Mouse (Mus musculus) megakaryocyte-erythroid progenitor cell, adult 5-6 weeks (primary cell): ENCODE results near the gene Pcp2. TPM values are rescaled to one million over a fixed set of nuclear protein-coding genes. Genes with fewer than 3 reads are reported as not detected.
A peak's percentile ranks its signal among the peaks of the same experiment; 100 is the strongest.
"Not testable (repeated sequence)": the region's sequence is repeated elsewhere in the genome, so short reads cannot be mapped to it uniquely, and the experiment has no call there.

Source experiments
- ATAC-seq: replicated peaks from 2 replicates; pipeline ENCODE4 v1.8.0; 2016; ENCODE audit warnings: mild to moderate bottlenecking, inconsistent platforms; ENCODE audit not compliant: severe bottlenecking, poor library complexity, low FRiP score, low TSS enrichment
- total RNA-seq, 2 experiments: library from RNA; stranded (forward) in 1 of 2; stranded (reverse) in 1 of 2; fragments of 200-1000, 215-1000 nt in 1 of 2; fragments of >200 nt in 1 of 2; fragmentation: Nextera tagmentation in 1 of 2; gene quantifications; 2 replicates each; pipeline ENCODE4 v1.2.3; 2014 to 2017

The Pcp2 gene
- total RNA-seq, 2 experiments from 2014 or later = not detected

GRCm38 (mm10) chr8:3626971-3627370, 1.6 kb upstream of the Pcp2 start:
- no peak for ATAC-seq

GRCm38 (mm10) chr8:3622119-3622518, 3.2 kb downstream of the Pcp2 start:
- no peak for ATAC-seq

GRCm38 (mm10) chr8:3621199-3621970, 4.0 kb downstream of the Pcp2 start, which contains the start of the genes Xab2 and Pet100:
Xab2 (minus strand) TSS chr8:3621316.
Pet100 (plus strand) TSS chr8:3621548.
- ATAC-seq = peak; percentile 93

- no peak for ATAC-seq
These were observed 15.6 kb downstream of the Pcp2 start for GRCm38 (mm10) chr8:3609816-3610150.

GRCm38 (mm10) chr8:3609046-3609815, 16.1 kb downstream of the Pcp2 start:
- no peak for ATAC-seq

GRCm38 (mm10) chr8:3607822-3608221, 17.5 kb downstream of the Pcp2 start:
- no peak for ATAC-seq

- ATAC-seq = no peak; the same call in none of the 2 replicates
These were observed 18.8 kb downstream of the Pcp2 start for GRCm38 (mm10) chr8:3606593-3606992.

GRCm38 (mm10) chr8:3603439-3603838, 21.9 kb downstream of the Pcp2 start:
- ATAC-seq = no peak

GRCm38 (mm10) chr8:3600401-3600800, 24.9 kb downstream of the Pcp2 start:
- ATAC-seq = no peak

- no peak for ATAC-seq
These were observed 26.1 kb downstream of the Pcp2 start for GRCm38 (mm10) chr8:3599219-3599618.

- ATAC-seq = peak; percentile 32
These were observed 27.3 kb downstream of the Pcp2 start for GRCm38 (mm10) chr8:3598054-3598453.

GRCm38 (mm10) chr8:3594466-3594865, 30.9 kb downstream of the Pcp2 start:
- no peak for ATAC-seq

- ATAC-seq = no peak; the same call in 1 of the 2 replicates
These were observed 31.9 kb downstream of the Pcp2 start for GRCm38 (mm10) chr8:3593470-3593869.

- ATAC-seq = peak; percentile 18; the same call in 1 of the 2 replicates
These were observed 37.1 kb downstream of the Pcp2 start for GRCm38 (mm10) chr8:3588258-3588633.

- ATAC-seq = peak; percentile 69
These were observed 37.7 kb downstream of the Pcp2 start for GRCm38 (mm10) chr8:3587391-3588257.

GRCm38 (mm10) chr8:3586993-3587390, 38.4 kb downstream of the Pcp2 start, which contains the start of gene Camsap3:
Camsap3 (plus strand) TSS chr8:3587293.
- no peak for ATAC-seq

- ATAC-seq = peak; percentile 36; the same call in 1 of the 2 replicates
These were observed 38.9 kb downstream of the Pcp2 start for GRCm38 (mm10) chr8:3586452-3586851.

- ATAC-seq = not testable (repeated sequence)
These were observed 43.4 kb downstream of the Pcp2 start for GRCm38 (mm10) chr8:3581961-3582360.
